Mouse (Mus musculus) hindbrain, embryonic 16.5 days (tissue): ENCODE results near the gene Arsg. TPM values are rescaled to one million over a fixed set of nuclear protein-coding genes. Genes with fewer than 3 reads are reported as not detected.

Source experiments
- ATAC-seq: fragments of 200-750 bp; cut with Nextera tagmentation; 2 replicates; pipeline ENCODE4 v1.8.0; 2017; ENCODE audit warnings: moderate TSS enrichment, moderate library complexity
- H3K27ac ChIP-seq: fragments of 300-500 bp; sonication (generic); 2 replicates; pipeline ENCODE4 v1.5.1; 2014; ENCODE audit warnings: low read depth, mild to moderate bottlenecking, control low read depth, low read length, moderate library complexity
- H3K27me3 ChIP-seq: fragments of 300-500 bp; sonication (generic); replicated peaks from 2 replicates; pipeline ENCODE4 v1.6.1; 2014; ENCODE audit warnings: low read length; ENCODE audit not compliant: control insufficient read depth, insufficient read depth
- H3K36me3 ChIP-seq: fragments of 300-500 bp; sonication (generic); 2 replicates; pipeline ENCODE4 v1.6.1; 2014; ENCODE audit warnings: mild to moderate bottlenecking, low read length, moderate library complexity, mixed read lengths; ENCODE audit not compliant: control insufficient read depth, insufficient read depth
- H3K4me1 ChIP-seq: fragments of 300-500 bp; sonication (generic); 2 replicates; pipeline ENCODE4 v1.6.1; 2014; ENCODE audit warnings: low read depth, low read length; ENCODE audit not compliant: control insufficient read depth, insufficient read depth
- H3K4me2 ChIP-seq: fragments of 300-500 bp; sonication (generic); 2 replicates; pipeline ENCODE4 v1.6.1; 2014; ENCODE audit warnings: mild to moderate bottlenecking, low read length, control low read depth, moderate library complexity
- H3K4me3 ChIP-seq: fragments of 300-500 bp; sonication (generic); 2 replicates; pipeline ENCODE4 v1.5.1; 2014; ENCODE audit warnings: mild to moderate bottlenecking, low read length, control low read depth, moderate library complexity
- H3K9ac ChIP-seq: fragments of 300-500 bp; sonication (generic); 2 replicates; pipeline ENCODE4 v1.6.1; 2014; ENCODE audit warnings: low read depth, mild to moderate bottlenecking, control low read depth, low read length, moderate library complexity
- H3K9me3 ChIP-seq: fragments of 300-500 bp; sonication (generic); 2 replicates; pipeline ENCODE4 v1.6.1; 2014; ENCODE audit warnings: mild to moderate bottlenecking, low read length, moderate library complexity; ENCODE audit not compliant: control insufficient read depth
- WGBS: fragments of 180-500 bp; shearing (Covaris S2); extraction: QIAGEN DNeasy Blood & Tissue Kit; methylation state at CpG from one replicate; pipeline ENCODE4 v1.1.7; 2014; 5-methylcytosine and 5-hydroxymethylcytosine counted together
- polyA plus RNA-seq: library from polyadenylated mRNA; unstranded; fragments of >200 nt; fragmentation: Nextera tagmentation; extraction: Ambion mirVana; gene quantifications from 2 replicates; pipeline ENCODE4 v1.2.1, GENCODE M21; 2015

Arsg gene
- polyA plus RNA-seq, 1 experiment from 2014 or later = 8.0 TPM

- Histone ChIP-seq H3K4me2 (no peak overlapping the region), H3K9me3 (no peaks in the 10 kb centered on the region), H3K27me3 (no peaks in the 10 kb centered on the region), H3K4me1 (no peaks in the 10 kb centered on the region), H3K9ac (no peak overlapping the region), H3K36me3 (no peaks in the 10 kb centered on the region), H3K27ac (no peak overlapping the region), H3K4me3 (no peak overlapping the region)
- no peak for ATAC-seq
- WGBS = 43% methylated on average over 9 of the region's 9 CpGs
These were observed 87.7 kb downstream of the Arsg start for GRCm38 (mm10) chr11:109560793-109561257.

GRCm38 (mm10) chr11:109561445-109561844 is 88.3 kb downstream of the Arsg start:
- Histone ChIP-seq H3K27ac (no peak overlapping the region), H3K4me2 (no peak overlapping the region), H3K36me3 (no peaks in the 10 kb centered on the region), H3K4me3 (no peak overlapping the region), H3K9me3 (no peaks in the 10 kb centered on the region), H3K9ac (no peak overlapping the region), H3K27me3 (no peaks in the 10 kb centered on the region), H3K4me1 (no peaks in the 10 kb centered on the region)
- no peak for ATAC-seq
- WGBS = 74% methylated on average over 3 of the region's 3 CpGs

GRCm38 (mm10) chr11:109563708-109564107 is 90.5 kb downstream of the Arsg start:
- H3K4me1 ChIP-seq = no peaks in the 10 kb centered on the region
- ATAC-seq = no peak
- H3K9me3 ChIP-seq = no peaks in the 10 kb centered on the region
- no peak overlapping the region for H3K27ac ChIP-seq
- 93% methylated on average over 4 of the region's 4 CpGs for WGBS
- H3K4me2 ChIP-seq = no peak overlapping the region
- H3K27me3 ChIP-seq = no peaks in the 10 kb centered on the region
- no peak overlapping the region for H3K9ac ChIP-seq
- H3K36me3 ChIP-seq = no peaks in the 10 kb centered on the region
- no peak overlapping the region for H3K4me3 ChIP-seq

GRCm38 (mm10) chr11:109564466-109565214 is 91.5 kb downstream of the Arsg start:
- no peak overlapping the region for H3K4me2 ChIP-seq
- 84% methylated on average over 15 of the region's 15 CpGs for WGBS
- no peaks in the 10 kb centered on the region for H3K36me3 ChIP-seq
- H3K4me1 ChIP-seq = no peaks in the 10 kb centered on the region
- H3K9ac ChIP-seq = no peak overlapping the region
- H3K27ac ChIP-seq = no peak overlapping the region
- H3K9me3 ChIP-seq = no peaks in the 10 kb centered on the region
- no peak for ATAC-seq
- H3K27me3 ChIP-seq = no peaks in the 10 kb centered on the region
- H3K4me3 ChIP-seq = no peak overlapping the region

- no peak overlapping the region for H3K4me3 ChIP-seq
- no peak overlapping the region for H3K9ac ChIP-seq
- no peaks in the 10 kb centered on the region for H3K36me3 ChIP-seq
- 60% methylated on average over 12 of the region's 12 CpGs for WGBS
- no peak overlapping the region for H3K27ac ChIP-seq
- no peak overlapping the region for H3K4me2 ChIP-seq
- no peaks in the 10 kb centered on the region for H3K9me3 ChIP-seq
- H3K4me1 ChIP-seq = no peaks in the 10 kb centered on the region
- ATAC-seq = no peak
- H3K27me3 ChIP-seq = no peaks in the 10 kb centered on the region
These were observed 95.9 kb downstream of the Arsg start for GRCm38 (mm10) chr11:109569007-109569618.

DNA sequence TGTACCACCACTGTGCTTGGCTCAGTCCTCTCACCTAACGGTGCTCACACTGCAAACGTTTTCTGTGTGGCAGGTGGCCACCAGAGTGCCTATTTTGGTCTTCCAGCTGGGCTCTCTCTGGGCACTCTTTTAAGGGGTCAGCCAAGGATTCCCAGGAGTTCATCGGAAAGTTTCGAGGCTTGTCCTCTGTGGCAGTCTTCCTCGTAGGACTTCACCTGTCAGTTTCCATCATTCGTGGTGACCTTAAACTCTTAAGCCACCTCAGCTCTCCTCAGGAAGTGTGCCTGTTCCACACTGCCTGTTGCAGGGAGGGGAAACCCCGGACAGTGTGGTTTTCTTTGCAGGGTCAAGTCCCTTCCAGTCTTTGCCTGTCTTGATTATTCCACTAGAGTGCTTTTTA is 96.6 kb downstream of the Arsg start:
- ATAC-seq = no peak
- Histone ChIP-seq H3K27me3 (no peaks in the 10 kb centered on the region), H3K9me3 (no peaks in the 10 kb centered on the region), H3K36me3 (no peaks in the 10 kb centered on the region), H3K4me1 (no peaks in the 10 kb centered on the region), H3K4me3 (no peak overlapping the region), H3K4me2 (no peak overlapping the region), H3K27ac (no peak overlapping the region), H3K9ac (no peak overlapping the region)
- 68% methylated on average over 7 of the region's 7 CpGs for WGBS

- no peak overlapping the region for H3K4me2 ChIP-seq
- no peak overlapping the region for H3K4me3 ChIP-seq
- WGBS = 89% methylated on average over 11 of the region's 11 CpGs
- no peak overlapping the region for H3K9ac ChIP-seq
- no peaks in the 10 kb centered on the region for H3K9me3 ChIP-seq
- H3K4me1 ChIP-seq = no peaks in the 10 kb centered on the region
- H3K27ac ChIP-seq = no peak overlapping the region
- H3K36me3 ChIP-seq = no peaks in the 10 kb centered on the region
- no peaks in the 10 kb centered on the region for H3K27me3 ChIP-seq
- no peak for ATAC-seq
These were observed 98.9 kb downstream of the Arsg start for GRCm38 (mm10) chr11:109572051-109572450.

GRCm38 (mm10) chr11:109574604-109575003 is 101.4 kb downstream of the Arsg start:
- no peak for ATAC-seq
- Histone ChIP-seq H3K4me2 (no peak overlapping the region), H3K27ac (no peak overlapping the region), H3K9me3 (no peaks in the 10 kb centered on the region), H3K4me3 (no peak overlapping the region), H3K36me3 (no peaks in the 10 kb centered on the region), H3K4me1 (no peaks in the 10 kb centered on the region), H3K27me3 (no peaks in the 10 kb centered on the region), H3K9ac (no peak overlapping the region)
- 81% methylated on average over 2 of the region's 2 CpGs for WGBS

DNA sequence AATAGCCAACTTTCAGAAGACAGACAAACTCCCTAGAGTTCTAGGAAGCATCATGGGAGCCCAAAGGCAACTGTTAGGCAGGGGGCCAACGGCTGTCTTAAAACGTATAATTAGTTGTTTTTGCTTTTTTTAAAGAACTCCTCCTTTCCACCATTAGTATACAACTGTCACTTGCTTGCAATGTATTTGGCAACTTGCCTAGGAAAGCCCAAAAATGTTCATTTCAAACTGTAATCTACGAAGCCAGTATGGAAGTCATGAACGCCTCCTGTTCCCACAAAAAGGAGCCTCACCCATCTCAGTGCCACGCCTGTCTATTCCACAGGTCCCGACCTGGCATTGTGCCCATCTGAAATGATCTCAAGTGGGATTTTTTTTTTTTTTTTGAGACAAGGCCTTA is 102.7 kb downstream of the Arsg start:
- no peak overlapping the region for H3K4me3 ChIP-seq
- WGBS = 75% methylated on average over 6 of the region's 6 CpGs
- H3K9me3 ChIP-seq = no peaks in the 10 kb centered on the region
- H3K36me3 ChIP-seq = no peaks in the 10 kb centered on the region
- no peaks in the 10 kb centered on the region for H3K4me1 ChIP-seq
- no peaks in the 10 kb centered on the region for H3K27me3 ChIP-seq
- ATAC-seq = no peak
- H3K27ac ChIP-seq = no peak overlapping the region
- no peak overlapping the region for H3K4me2 ChIP-seq
- no peak overlapping the region for H3K9ac ChIP-seq
